Mouse (Mus musculus) cerebellum, adult 2 months (tissue): Measurements from ENCODE around the gene Rhox2e.
"Not testable (repeated sequence)": the region's sequence is repeated elsewhere in the genome, so short reads cannot be mapped to it uniquely, and the experiment has no call there.

ENCODE experiments used
- CTCF ChIP-seq: fragments of 200-500 bp; IDR thresholded peaks from 2 replicates; pipeline ENCODE4 v1.5.1; 2011; ENCODE audit warnings: low read depth, mild to moderate bottlenecking, control low read depth, low read length, moderate library complexity, borderline replicate concordance; ENCODE audit not compliant: insufficient read depth
- POLR2A ChIP-seq: fragments of 200-500 bp; IDR thresholded peaks from 2 replicates; pipeline ENCODE4 v1.6.1; 2011; ENCODE audit warnings: low read length, control low read depth, borderline replicate concordance; ENCODE audit not compliant: insufficient read depth

DNA sequence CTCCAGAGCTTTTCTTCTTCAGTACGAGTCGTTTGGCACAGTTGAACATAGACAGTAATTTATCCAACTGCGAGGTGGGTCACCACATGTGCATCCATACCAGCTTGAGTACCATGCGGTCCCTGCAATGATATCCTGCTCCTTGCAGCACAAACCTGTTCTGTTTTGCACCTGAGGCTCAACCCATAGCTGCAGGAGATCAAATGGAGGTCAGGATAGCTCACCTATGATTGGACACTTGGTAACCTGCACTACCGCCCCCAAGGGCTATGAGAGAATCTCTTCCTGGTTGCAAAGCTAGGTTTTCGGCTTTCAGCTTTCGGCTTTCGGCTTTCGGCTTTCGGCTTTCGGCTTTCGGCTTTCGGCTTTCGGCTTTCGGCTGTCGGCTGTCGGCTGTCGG lies 16.2 kb upstream of the Rhox2e start, which contains the start of gene Rhox4d:
- not testable (repeated sequence) for TF ChIP-seq CTCF, POLR2A
